Mouse (Mus musculus): Measurements from ENCODE around the gene Cmtm2b. TPM values are rescaled to one million over a fixed set of nuclear protein-coding genes. Genes with fewer than 3 reads are reported as not detected.
A peak's percentile ranks its signal among the peaks of the same experiment; 100 is the strongest.
"Not testable (repeated sequence)": the region's sequence is repeated elsewhere in the genome, so short reads cannot be mapped to it uniquely, and the experiment has no call there.

Gene Cmtm2b
- total RNA-seq (2021), result not detected
- long read RNA-seq, experiment 1, result 0 reads
- long read RNA-seq, experiment 2, result 0 reads

- DNase-seq; intact Hi-C loops (cut with DNase I): not testable (repeated sequence)
Observed at GRCm38 (mm10) chr8:104321930-104322329, at the start of gene Cmtm2b. TSS of gene Cmtm2b (plus strand) at chr8:104322230.

- DNase-seq; intact Hi-C loops (cut with DNase I): not testable (repeated sequence)
Observed at GRCm38 (mm10) chr8:104293081-104293480, 28.9 kb upstream of the Cmtm2b start, which contains the start of gene Cmtm2a. TSS of gene Cmtm2a (minus strand) at chr8:104293181.

GRCm38 (mm10) chr8:104294396-104294795 lies 27.6 kb upstream of the Cmtm2b start:
- intact Hi-C loops (cut with DNase I), result no loop called here
- no peak for DNase-seq

GRCm38 (mm10) chr8:104301577-104301976 lies 20.5 kb upstream of the Cmtm2b start:
- DNase-seq, result peak; percentile 5 to 26
- intact Hi-C loops (cut with DNase I), result not testable (repeated sequence)

- intact Hi-C loops (cut with DNase I); DNase-seq: not testable (repeated sequence)
Observed at GRCm38 (mm10) chr8:104302536-104302935, 19.5 kb upstream of the Cmtm2b start.

GRCm38 (mm10) chr8:104304962-104305361 lies 17.1 kb upstream of the Cmtm2b start:
- no peak for DNase-seq
- intact Hi-C loops (cut with DNase I), result no loop called here

GRCm38 (mm10) chr8:104308341-104308740 lies 13.7 kb upstream of the Cmtm2b start:
- intact Hi-C loops (cut with DNase I); DNase-seq: not testable (repeated sequence)

GRCm38 (mm10) chr8:104309441-104310155 lies 12.4 kb upstream of the Cmtm2b start, which contains the start of the genes Gm45711 and Cmtm1:
TSS of gene Gm45711 (minus strand) at chr8:104310081.
TSS of gene Cmtm1 (minus strand) at chr8:104310145.
- intact Hi-C loops (cut with DNase I), result not testable (repeated sequence)
- DNase-seq, result peak; percentile 14 to 35

- intact Hi-C loops (cut with DNase I), result not testable (repeated sequence)
Observed at GRCm38 (mm10) chr8:104312023-104312422, 10.0 kb upstream of the Cmtm2b start.

GRCm38 (mm10) chr8:104313311-104313710 lies 8.7 kb upstream of the Cmtm2b start:
- intact Hi-C loops (cut with DNase I), result no loop called here

More at GRCm38 (mm10) chr8:104312023-104312422, 10.0 kb upstream of the Cmtm2b start:
- DNase-seq, result not testable (repeated sequence)

GRCm38 (mm10) chr8:104321267-104321666 lies 763 bp upstream of the Cmtm2b start, which contains the start of gene Gm11020:
TSS of gene Gm11020 (plus strand) at chr8:104321567.
- DNase-seq; intact Hi-C loops (cut with DNase I): not testable (repeated sequence)

More at GRCm38 (mm10) chr8:104313311-104313710, 8.7 kb upstream of the Cmtm2b start:
- peak in 1 of 2 experiments; percentile 29 for DNase-seq

GRCm38 (mm10) chr8:104332665-104333631 lies 10.9 kb downstream of the Cmtm2b start:
- DNase-seq, result no peak
- intact Hi-C loops (cut with DNase I), result loop anchor here (10.0 kb wide), 1 partner anchor 238 kb away; no protein-coding TSS in a partner anchor

GRCm38 (mm10) chr8:104333786-104334185 lies 11.8 kb downstream of the Cmtm2b start:
- DNase-seq, result no peak
- intact Hi-C loops (cut with DNase I), result loop anchor here (10.0 kb wide), 1 partner anchor 239 kb away; no protein-coding TSS in a partner anchor

GRCm38 (mm10) chr8:104334196-104334595 lies 12.2 kb downstream of the Cmtm2b start:
- DNase-seq, result no peak
- intact Hi-C loops (cut with DNase I), result loop anchor here (10.0 kb wide), 1 partner anchor 239 kb away; no protein-coding TSS in a partner anchor

- intact Hi-C loops (cut with DNase I), result loop anchor here (10.0 kb wide), 1 partner anchor 242 kb away; no protein-coding TSS in a partner anchor
- no peak for DNase-seq
Observed at GRCm38 (mm10) chr8:104336806-104337205, 14.8 kb downstream of the Cmtm2b start.

- intact Hi-C loops (cut with DNase I), result loop anchor here (10.0 kb wide), 1 partner anchor 243 kb away; no protein-coding TSS in a partner anchor
- no peak for DNase-seq
Observed at GRCm38 (mm10) chr8:104337890-104338289, 15.9 kb downstream of the Cmtm2b start.

GRCm38 (mm10) chr8:104339229-104339982 lies 17.4 kb downstream of the Cmtm2b start, which contains the start of gene Cmtm3:
TSS of gene Cmtm3 (plus strand) at chr8:104339410.
- intact Hi-C loops (cut with DNase I), result loop anchor here (10.0 kb wide), 1 partner anchor 245 kb away; no protein-coding TSS in a partner anchor
- peak; percentile 38 to 49 for DNase-seq

- peak in 1 of 2 experiments; percentile 18 for DNase-seq
- intact Hi-C loops (cut with DNase I), result loop anchor here (2.0 to 10.0 kb wide), 4 partner anchors 89 to 245 kb away; partner anchors contain the start of genes Car7, Cklf and Nae1
Observed at GRCm38 (mm10) chr8:104339983-104340232, 17.9 kb downstream of the Cmtm2b start.

All from heart, postnatal 14 days (tissue).